Mouse (Mus musculus): ENCODE results near the gene Bzw1.

Bzw1 gene

DNA sequence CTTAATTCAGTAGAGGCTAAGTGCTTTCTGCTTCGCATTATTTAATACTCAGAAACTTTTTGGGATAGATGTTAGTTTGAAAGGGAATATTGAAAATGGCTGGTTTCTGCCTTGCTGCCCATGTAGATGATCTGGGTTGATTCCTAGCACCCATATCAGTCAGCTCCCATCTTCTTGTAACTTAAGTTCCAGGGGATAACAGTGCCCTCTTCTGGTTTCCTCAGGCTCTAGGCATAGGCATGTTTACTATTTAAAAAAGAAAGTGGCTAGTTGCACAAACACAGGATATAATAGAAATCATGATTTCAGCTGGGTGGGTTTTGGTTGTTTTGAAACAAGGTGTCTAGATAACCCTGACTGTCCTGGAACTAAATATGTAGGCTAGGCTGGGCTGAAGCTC, 3.5 kb downstream of the Bzw1 start:
- DNase-seq (ENCODE audit: low spot score) = no peak

GRCm38 (mm10) chr1:58397731-58398130, 5.0 kb downstream of the Bzw1 start:
- DNase-seq (ENCODE audit: low spot score) = no peak

DNA sequence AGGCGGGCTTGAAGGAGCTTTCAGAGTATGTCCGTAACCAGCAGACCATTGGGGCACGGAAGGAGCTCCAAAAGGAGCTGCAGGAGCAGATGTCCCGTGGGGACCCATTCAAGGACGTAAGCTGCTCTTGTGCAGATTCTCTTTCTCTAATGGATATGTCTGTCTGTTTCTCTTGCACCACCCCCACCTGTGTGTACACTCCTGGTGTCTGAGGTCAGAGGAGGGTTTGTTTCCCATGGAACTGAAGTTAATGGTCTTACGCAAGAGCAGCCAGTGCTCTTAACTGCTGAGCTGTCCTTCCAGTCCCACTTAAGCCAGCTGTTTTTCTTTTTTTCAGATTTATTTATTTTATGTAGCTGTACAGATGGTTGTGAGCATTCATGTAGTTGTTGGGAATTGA, 8.7 kb downstream of the Bzw1 start:
- no peak for DNase-seq (ENCODE audit: low spot score)

- no peak for DNase-seq (ENCODE audit: low spot score)
These were observed 11.0 kb downstream of the Bzw1 start for GRCm38 (mm10) chr1:58403745-58404144.

- no peak for DNase-seq (ENCODE audit: low spot score)
These were observed 14.6 kb downstream of the Bzw1 start for GRCm38 (mm10) chr1:58407321-58407720.

DNA sequence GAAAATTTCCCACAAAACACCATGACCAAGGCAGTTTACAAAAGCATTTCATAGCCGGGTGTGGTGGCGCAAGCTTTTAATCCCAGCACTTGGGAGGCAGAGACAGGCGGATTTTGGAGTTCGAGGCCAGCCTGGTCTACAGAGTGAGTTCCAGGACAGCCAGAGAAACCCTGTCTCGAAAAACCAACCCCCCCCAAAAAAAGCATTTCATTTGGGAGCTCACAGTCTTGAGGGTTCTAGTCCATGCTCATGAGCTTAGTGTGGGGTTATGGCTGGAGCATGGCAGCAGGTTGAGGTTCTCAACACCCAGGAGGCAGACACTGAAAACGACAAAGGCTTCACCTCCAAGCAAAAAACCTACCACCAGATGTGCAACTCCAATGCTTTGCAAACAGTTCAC, 15.4 kb downstream of the Bzw1 start:
- no peak for DNase-seq (ENCODE audit: low spot score)

DNA sequence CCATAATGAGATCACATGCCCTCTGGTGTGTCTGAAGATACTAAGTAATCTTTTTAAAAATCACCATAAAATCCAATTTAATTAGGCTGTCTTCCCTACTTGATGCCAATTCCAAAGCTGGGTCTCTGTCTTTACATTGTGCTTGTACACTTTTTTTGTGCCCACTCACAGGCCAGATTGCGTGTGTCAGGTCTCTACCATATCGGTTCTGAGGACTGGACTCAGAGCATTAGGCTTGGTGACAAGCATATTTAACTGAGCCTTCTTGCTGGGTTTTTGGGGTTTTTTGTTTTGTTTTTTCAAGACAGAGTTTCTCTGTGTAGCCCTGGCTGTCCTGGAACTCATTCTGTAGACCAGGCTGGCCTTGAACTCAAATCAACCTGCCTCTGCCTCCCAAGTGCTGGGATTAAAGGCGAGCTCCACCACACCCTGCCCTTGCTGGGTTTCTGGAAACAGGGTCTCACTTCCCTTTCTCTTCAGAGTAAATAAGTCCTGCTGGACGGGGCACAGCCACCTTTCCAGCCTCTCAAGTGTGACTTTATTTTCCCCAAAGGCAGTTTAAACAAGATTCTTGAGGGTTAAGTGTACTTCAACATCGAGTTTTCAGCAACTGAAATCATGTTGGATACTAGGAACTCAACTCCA, 17.0 kb downstream of the Bzw1 start:
- DNase-seq (ENCODE audit: low spot score) = no peak

GRCm38 (mm10) chr1:58410198-58410588, 17.5 kb downstream of the Bzw1 start:
- DNase-seq (ENCODE audit: low spot score) = no peak

DNA sequence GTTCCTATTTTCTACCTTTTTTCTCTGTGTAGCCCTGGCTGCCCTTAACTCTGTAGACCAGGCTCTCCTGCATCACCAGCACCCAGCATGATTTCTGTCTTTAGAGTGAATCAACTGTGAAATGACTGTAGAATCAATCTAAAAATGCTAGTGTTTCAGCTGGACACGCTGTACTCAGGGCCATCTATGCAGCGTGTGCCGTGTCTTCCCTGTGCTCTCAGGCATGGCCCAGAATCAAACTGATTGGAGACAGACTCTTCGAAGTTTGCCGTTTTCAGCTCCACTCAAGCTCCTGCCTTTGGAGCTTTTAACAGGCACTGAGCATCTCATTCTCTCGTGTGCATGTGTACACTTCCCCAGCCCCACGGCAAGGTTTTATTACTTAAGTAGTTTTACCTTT, 18.1 kb downstream of the Bzw1 start:
- DNase-seq (ENCODE audit: low spot score) = no peak

DNA sequence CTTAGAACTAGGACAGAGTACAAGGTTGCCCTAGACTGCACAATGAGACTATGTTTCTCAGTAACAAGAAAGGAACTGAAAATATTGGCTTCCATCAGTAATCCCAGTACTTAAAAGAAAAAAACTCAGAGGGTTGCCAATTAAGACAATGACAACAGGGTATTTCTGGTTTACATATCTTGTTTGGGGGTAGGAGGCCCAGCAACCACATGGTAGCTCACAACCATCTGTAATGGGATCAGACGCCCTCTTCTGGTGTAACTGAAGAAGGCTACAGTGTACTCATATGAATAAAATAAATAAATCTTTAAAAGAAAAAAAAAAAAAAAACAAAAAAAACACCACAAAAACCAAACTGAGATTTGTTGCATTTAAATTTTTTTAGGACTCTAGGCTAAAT, 22.7 kb downstream of the Bzw1 start:
- DNase-seq (ENCODE audit: low spot score) = no peak

DNA sequence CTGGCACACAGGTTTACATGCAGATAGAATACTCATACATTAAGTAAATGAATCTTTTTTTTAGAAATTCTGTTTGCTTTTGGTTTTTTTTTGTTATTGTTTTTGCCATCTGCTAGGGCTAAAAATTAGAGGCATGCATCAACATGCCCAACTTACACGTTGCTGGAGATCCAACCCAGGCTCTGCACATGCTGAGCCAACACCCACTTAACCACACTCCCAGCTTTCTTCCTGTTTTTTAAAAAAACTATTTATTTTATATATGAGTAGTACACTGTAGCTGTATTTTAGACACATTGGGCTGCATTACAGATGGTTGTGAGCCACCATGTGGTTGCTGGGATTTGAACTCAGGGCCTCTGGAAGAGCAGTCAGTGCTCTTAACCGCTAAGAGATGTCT, 23.4 kb downstream of the Bzw1 start:
- DNase-seq (ENCODE audit: low spot score) = no peak

DNA sequence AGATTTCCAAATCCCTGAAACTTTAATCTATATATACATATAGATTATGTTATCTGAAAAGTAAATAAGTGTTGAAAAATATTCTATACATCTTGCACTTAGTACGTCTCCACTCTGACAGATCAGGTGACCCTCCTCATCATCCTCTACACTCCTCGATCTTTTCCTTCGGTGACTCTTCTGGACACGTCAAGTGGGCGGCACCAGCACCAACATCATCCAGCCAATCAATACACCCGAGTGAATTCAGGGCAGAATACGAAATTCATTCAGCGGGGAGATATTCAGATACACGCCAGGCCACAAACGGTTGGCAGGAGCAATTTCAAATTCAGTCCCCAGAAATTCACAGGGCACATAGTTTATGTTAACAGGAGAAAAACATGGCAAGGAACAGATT, 27.3 kb downstream of the Bzw1 start:
- DNase-seq (ENCODE audit: low spot score) = no peak

- no peak for DNase-seq (ENCODE audit: low spot score)
These were observed 28.3 kb downstream of the Bzw1 start for GRCm38 (mm10) chr1:58420961-58421360.

- no peak for DNase-seq (ENCODE audit: low spot score)
These were observed 30.2 kb downstream of the Bzw1 start for GRCm38 (mm10) chr1:58422879-58423278.

DNA sequence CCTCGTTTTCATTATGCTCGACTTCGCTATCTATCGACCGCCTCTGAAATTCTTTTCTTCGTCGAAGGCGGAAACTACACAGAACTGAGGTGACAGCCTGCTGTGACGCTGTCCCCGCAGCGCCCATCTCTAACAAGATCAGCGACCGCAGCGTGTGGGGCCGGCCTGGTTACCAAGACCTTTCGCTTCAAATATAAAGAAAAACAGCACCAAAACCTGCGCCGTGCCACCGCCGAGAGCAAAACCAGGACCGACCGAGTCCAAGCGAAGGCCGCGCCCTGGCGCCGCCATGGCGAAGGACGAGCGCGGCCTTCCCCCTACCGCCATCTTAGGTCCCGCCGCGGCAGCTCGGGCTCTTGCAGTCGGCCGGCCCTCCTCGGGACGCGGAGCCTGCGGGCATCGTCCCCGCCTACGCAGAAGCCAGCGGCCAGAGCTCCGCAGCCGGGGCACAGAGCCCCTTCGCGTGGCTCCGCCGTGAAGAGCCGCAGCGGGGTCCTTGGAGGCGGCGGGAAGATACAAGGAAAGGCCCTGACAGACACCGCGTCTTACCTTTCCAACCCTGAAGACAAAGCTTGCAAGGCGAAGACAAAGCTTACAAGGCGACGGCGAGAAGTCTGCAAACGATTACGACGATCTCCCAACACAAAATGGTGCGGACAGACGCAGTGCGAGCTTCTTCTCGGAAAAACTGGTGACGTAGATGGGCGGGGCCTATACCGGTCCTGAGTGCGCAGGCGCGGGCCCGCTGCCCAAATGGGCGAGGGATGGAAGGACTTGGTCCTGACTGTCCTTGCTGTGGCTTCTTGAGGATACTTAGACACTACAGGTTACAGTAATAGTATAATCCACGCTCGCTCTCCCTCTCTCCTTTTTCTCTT, 30.9 kb downstream of the Bzw1 start, which contains the start of gene Clk1:
Gene Clk1, minus strand, starts transcription at position 696 of the 878 bp plus-strand sequence.
- peak; percentile 94 for DNase-seq (ENCODE audit: low spot score)

DNA sequence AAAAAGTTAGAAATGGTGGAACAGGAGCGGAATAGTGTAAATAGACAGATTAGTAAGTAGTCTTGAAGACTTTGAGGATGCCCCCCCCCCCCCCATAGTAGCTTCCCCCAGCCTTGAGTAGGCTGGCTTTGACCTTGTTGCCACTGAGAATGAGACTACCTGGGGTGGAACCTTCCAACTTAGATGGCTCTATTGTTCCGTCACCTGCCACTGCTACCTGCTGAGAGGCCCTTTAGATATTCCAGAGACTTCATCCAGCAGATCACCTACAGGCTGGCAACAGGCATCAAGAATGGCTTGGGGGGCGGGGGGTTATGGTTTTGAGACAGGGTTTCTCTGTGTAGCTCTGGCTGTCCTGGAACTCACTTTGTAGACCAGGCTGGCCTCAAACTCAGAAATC, 31.9 kb downstream of the Bzw1 start:
- no peak for DNase-seq (ENCODE audit: low spot score)

- DNase-seq (ENCODE audit: low spot score) = no peak
These were observed 52.0 kb downstream of the Bzw1 start for GRCm38 (mm10) chr1:58444691-58445090.

DNA sequence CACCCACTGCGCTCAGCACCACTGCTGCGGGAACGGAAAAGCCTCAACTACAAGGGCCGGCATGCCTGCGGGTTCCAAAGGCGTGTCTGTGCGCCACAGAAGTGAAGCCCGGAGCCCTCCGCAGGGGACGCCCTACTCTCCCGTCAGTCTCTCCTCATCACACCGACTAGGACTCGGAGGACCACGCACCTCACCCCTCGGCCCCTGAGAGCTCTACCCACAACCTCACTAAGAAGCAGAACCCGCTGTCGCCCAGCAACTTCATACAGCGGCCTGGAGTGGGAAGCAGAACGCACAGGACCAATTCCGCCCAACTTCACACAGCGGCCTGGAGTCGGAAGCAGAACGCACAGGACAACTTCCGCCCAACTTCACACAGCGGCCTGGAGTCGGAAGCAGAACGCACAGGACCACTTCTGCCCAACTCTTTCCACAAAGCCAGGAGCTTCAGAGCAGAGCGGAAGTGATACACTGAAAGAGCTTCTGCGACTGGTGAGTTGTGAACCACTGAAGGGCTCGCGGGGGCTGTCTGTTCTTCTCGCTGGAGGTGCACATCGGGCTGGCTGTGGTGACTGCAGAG, 52.5 kb downstream of the Bzw1 start, which contains the start of the genes Nif3l1 and Ppil3:
Gene Nif3l1, plus strand, starts transcription at position 9 of the 580 bp plus-strand sequence.
Gene Ppil3, minus strand, starts transcription at position 344 of the 580 bp plus-strand sequence.
- peak; percentile 84 for DNase-seq (ENCODE audit: low spot score)

- no peak for DNase-seq (ENCODE audit: low spot score)
These were observed 53.2 kb downstream of the Bzw1 start for GRCm38 (mm10) chr1:58445861-58446260.

DNA sequence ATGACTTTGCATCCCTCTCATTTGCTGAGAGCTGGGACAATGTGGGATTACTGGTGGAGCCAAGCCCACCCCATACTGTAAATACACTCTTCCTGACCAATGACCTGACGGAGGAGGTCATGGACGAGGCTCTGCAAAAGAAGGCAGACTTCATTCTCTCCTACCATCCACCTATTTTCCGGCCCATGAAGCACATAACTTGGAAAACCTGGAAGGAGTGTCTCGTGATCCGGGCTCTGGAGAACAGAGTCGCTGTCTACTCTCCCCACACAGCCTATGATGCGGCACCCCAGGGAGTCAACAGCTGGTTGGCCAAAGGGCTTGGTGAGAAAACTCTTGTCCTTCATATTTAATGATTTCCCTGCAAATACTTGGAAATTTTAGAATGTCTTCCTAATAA, 55.1 kb downstream of the Bzw1 start:
- DNase-seq (ENCODE audit: low spot score) = no peak

GRCm38 (mm10) chr1:58448396-58448795, 55.7 kb downstream of the Bzw1 start:
- no peak for DNase-seq (ENCODE audit: low spot score)

GRCm38 (mm10) chr1:58454316-58454715, 61.6 kb downstream of the Bzw1 start:
- DNase-seq (ENCODE audit: low spot score) = no peak

Data from layer of hippocampus, adult 9-10 months (tissue).